Mouse (Mus musculus) urinary bladder, adult 2 months (tissue): ENCODE measurements around the gene Ubfd1. TPM values are rescaled to one million over a fixed set of nuclear protein-coding genes. Genes with fewer than 3 reads are reported as not detected.

ENCODE experiments used
- DNase-seq: peaks from one replicate; pipeline ENCODE4 v3.0.0; 2022; ENCODE audit warnings: low spot score
- polyA plus RNA-seq: library from polyadenylated mRNA; depleted of rRNA; stranded (reverse); fragments of >200 nt; gene quantifications from 2 replicates; pipeline ENCODE4 v1.2.3, GENCODE M21; 2012; rRNA removed

The Ubfd1 gene
- 25.0 and 29.8 TPM in 2 replicates for polyA plus RNA-seq

- peak; percentile 90 for DNase-seq
Observed at GRCm38 (mm10) chr7:122066945-122067516, at the start of gene Ubfd1, which contains the start of gene Ears2. Ubfd1 (plus strand) TSS chr7:122067175. Ears2 (minus strand) TSS chr7:122067263.

GRCm38 (mm10) chr7:122018247-122018646, 48.7 kb upstream of the Ubfd1 start:
- DNase-seq: no peak

- DNase-seq: no peak
Observed at GRCm38 (mm10) chr7:122018978-122019377, 48.0 kb upstream of the Ubfd1 start.

GRCm38 (mm10) chr7:122020273-122020666, 46.7 kb upstream of the Ubfd1 start:
- no peak for DNase-seq

- peak; percentile 79 for DNase-seq
Observed at GRCm38 (mm10) chr7:122020667-122021354, 46.2 kb upstream of the Ubfd1 start, which contains the start of gene Gga2. Gga2 (minus strand) TSS chr7:122021222.

DNA sequence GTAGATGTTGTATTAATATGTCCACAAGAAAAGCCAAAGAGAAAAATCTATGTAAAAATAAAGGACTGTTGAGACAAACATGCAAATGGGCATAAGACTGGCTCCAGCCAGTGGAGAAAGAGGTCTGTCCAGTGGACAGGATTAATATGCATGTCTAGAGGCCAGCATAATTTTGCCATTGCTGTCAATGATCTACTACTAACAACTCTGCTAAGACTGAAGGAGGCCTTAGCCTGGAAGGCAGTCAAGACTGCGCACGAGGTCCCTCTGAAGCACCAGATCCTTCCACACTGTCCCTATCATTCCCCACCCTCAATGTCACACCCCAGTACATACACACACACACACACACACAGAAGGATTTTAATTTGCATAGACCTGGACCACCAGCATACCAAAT, 44.8 kb upstream of the Ubfd1 start:
- no peak for DNase-seq

DNA sequence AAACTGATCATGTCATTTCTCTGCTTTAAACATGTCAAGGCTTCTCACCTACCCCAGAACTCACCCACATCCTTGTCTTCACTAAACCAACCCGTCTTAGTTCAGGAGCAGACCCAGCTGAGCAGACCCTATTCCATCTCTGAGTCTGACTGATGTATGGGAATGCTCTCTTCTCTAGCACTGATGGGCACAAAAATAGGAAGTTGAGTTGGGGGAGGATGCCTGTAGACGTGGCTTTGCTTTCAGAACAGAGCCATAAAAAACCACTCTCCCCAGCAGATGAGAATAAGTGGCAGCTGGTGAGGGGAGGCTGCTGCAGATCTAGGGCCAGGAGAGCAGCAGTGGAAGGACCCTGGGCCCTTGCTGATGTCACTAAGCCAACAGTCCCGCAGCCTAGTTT, 33.6 kb upstream of the Ubfd1 start:
- no peak for DNase-seq

DNA sequence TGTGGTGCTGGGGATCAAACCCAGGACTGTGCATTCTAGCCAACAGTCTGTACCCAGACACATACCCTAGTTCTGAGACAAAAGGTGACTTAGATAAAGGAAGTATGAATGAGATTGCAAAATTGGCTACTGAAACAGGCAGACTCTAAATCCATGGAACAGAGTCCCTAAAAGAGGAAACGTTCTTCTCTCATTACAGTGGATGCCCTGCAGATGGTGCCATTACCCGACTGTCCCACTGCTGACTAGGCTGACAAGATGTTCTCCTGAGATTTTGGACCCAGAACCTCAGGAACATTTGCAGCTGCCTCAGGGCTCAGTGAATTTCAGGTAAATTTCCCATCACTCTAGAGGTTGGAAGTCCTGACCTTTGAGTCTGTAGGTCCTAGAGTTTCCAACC, 32.6 kb upstream of the Ubfd1 start:
- no peak for DNase-seq

- DNase-seq: no peak
Observed at GRCm38 (mm10) chr7:122044106-122044505, 22.9 kb upstream of the Ubfd1 start.

- DNase-seq: no peak
Observed at GRCm38 (mm10) chr7:122045181-122045634, 21.8 kb upstream of the Ubfd1 start.

- no peak for DNase-seq
Observed at GRCm38 (mm10) chr7:122045711-122046110, 21.3 kb upstream of the Ubfd1 start.

GRCm38 (mm10) chr7:122046813-122047212, 20.2 kb upstream of the Ubfd1 start:
- no peak for DNase-seq

GRCm38 (mm10) chr7:122048191-122048590, 18.8 kb upstream of the Ubfd1 start:
- no peak for DNase-seq

DNA sequence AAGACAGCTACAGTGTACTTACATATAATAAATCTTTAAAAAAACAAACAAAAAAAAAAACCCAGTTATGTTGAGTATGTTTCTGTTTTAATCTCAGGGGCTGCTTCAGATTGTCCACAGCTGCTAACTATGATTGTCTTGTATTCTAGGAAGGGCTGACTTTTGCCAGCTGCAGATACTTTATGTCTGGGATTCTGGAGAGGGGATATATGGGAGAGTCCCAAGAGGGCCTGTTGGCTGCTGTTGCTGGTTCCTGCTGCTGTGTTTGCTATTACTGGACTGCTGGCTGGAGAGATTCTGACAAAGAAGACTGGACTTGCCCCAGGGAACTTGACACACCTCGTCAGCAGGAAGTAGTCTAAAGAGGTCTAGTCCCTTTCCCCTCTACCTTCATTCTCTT, 16.1 kb upstream of the Ubfd1 start:
- DNase-seq: no peak

DNA sequence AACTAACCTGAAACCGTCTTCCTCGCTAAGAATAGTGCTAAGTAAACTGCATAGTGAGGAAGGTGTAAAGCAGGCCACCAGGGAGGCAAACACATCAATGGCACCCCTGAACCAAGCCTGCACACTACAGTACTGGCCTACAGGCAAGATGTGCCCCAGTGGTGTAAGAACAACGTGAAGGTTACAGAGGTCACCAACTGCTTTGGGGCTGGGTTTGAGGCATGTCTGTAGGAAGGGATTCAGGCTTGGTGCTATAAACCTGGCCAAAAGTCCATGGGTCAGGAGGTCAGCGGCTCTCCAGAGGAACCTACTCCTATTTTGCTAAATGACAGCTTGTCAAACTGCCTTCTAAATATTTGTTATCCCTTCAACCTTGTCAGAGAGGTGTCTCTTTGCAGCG, 10.3 kb upstream of the Ubfd1 start:
- DNase-seq: no peak

GRCm38 (mm10) chr7:122065656-122066055, 1.3 kb upstream of the Ubfd1 start:
- no peak for DNase-seq

DNA sequence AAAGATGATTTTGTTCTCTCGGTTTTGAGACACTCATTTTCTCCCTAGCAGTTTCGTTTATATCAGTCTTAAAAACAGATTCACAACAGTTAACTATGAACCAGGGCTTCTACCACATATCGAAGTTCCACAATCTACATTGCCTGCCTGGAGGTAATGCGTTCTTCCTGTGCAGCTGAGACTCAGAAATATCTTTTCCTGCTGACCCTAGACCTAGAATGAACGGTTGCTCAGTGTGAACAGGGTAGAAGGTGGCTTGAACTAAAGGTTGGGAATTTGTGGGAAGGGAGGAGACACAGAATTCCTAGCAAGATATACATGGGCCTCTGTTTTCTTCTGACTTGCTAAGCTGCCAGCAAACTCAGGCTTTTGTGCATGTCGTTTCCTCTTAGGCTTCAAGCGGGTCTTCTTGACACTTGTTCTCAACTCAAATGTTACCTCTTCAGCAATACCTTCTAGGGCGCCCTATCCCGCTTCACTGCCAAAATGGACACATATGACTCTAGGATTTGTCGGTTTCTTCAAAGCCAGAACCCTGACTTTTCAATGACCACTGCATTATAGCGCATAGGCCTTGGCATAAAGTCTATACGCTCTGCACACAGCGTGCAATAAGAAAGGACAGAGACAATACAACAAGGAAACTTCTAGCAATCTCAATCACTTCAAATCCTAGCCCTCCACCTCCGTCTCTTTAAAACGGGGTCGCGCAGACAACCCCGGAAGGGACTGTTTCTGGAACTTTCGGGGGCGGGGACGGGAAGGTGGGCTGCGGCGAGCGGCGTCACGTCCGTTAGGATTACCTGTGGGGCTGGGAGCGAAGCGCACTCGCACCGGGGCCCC, 652 bp upstream of the Ubfd1 start:
- no peak for DNase-seq

- DNase-seq: no peak
Observed at GRCm38 (mm10) chr7:122067517-122068381, 774 bp downstream of the Ubfd1 start.

GRCm38 (mm10) chr7:122074374-122074773, 7.4 kb downstream of the Ubfd1 start:
- DNase-seq: no peak

GRCm38 (mm10) chr7:122079798-122080554, 13.0 kb downstream of the Ubfd1 start:
- DNase-seq: no peak

GRCm38 (mm10) chr7:122081071-122081470, 14.1 kb downstream of the Ubfd1 start:
- no peak for DNase-seq
